Mouse (Mus musculus): ENCODE results near the gene Gstt4.
"Not testable (repeated sequence)": the region's sequence is repeated elsewhere in the genome, so short reads cannot be mapped to it uniquely, and the experiment has no call there.

Gene Gstt4

GRCm38 (mm10) chr10:75822443-75822842 is at the start of gene Gstt4:
Gene Gstt4 (minus strand): TSS chr10:75822543.
- DNase-seq (ENCODE audit: low spot score in 2 of 2), result no peak

GRCm38 (mm10) chr10:75861587-75861986 is 39.2 kb upstream of the Gstt4 start:
- no peak for DNase-seq (ENCODE audit: low spot score in 2 of 2)

GRCm38 (mm10) chr10:75860746-75861145 is 38.4 kb upstream of the Gstt4 start:
- no peak for DNase-seq (ENCODE audit: low spot score in 2 of 2)

GRCm38 (mm10) chr10:75859786-75860470 is 37.6 kb upstream of the Gstt4 start, which contains the start of gene Mif:
Gene Mif (minus strand): TSS chr10:75860240.
- peak; percentile 72 to 78 for DNase-seq (ENCODE audit: low spot score in 2 of 2)

- DNase-seq (ENCODE audit: low spot score in 2 of 2), result peak; percentile 37 to 38
Observed at GRCm38 (mm10) chr10:75859107-75859746, 36.9 kb upstream of the Gstt4 start.

GRCm38 (mm10) chr10:75857598-75857997 is 35.3 kb upstream of the Gstt4 start:
- DNase-seq (ENCODE audit: low spot score in 2 of 2), result no peak

GRCm38 (mm10) chr10:75856976-75857375 is 34.6 kb upstream of the Gstt4 start:
- no peak for DNase-seq (ENCODE audit: low spot score in 2 of 2)

- no peak for DNase-seq (ENCODE audit: low spot score in 2 of 2)
Observed at GRCm38 (mm10) chr10:75856155-75856907, 34.0 kb upstream of the Gstt4 start.

- DNase-seq (ENCODE audit: low spot score in 2 of 2), result no peak
Observed at GRCm38 (mm10) chr10:75855416-75855981, 33.2 kb upstream of the Gstt4 start.

GRCm38 (mm10) chr10:75854791-75855190 is 32.4 kb upstream of the Gstt4 start:
- no peak for DNase-seq (ENCODE audit: low spot score in 2 of 2)

GRCm38 (mm10) chr10:75854096-75854495 is 31.8 kb upstream of the Gstt4 start:
- no peak for DNase-seq (ENCODE audit: low spot score in 2 of 2)

GRCm38 (mm10) chr10:75853452-75853851 is 31.1 kb upstream of the Gstt4 start:
- DNase-seq (ENCODE audit: low spot score in 2 of 2), result peak; percentile 62 to 75

- DNase-seq (ENCODE audit: low spot score in 2 of 2), result no peak
Observed at GRCm38 (mm10) chr10:75852539-75853125, 30.3 kb upstream of the Gstt4 start.

GRCm38 (mm10) chr10:75851681-75852080 is 29.3 kb upstream of the Gstt4 start:
- no peak for DNase-seq (ENCODE audit: low spot score in 2 of 2)

GRCm38 (mm10) chr10:75851076-75851475 is 28.7 kb upstream of the Gstt4 start:
- DNase-seq (ENCODE audit: low spot score in 2 of 2), result no peak

- DNase-seq (ENCODE audit: low spot score in 2 of 2), result no peak
Observed at GRCm38 (mm10) chr10:75848382-75848781, 26.0 kb upstream of the Gstt4 start.

- DNase-seq (ENCODE audit: low spot score in 2 of 2), result no peak
Observed at GRCm38 (mm10) chr10:75845306-75845930, 23.1 kb upstream of the Gstt4 start.

GRCm38 (mm10) chr10:75844800-75845199 is 22.5 kb upstream of the Gstt4 start:
- no peak for DNase-seq (ENCODE audit: low spot score in 2 of 2)

GRCm38 (mm10) chr10:75843898-75844297 is 21.6 kb upstream of the Gstt4 start:
- not testable (repeated sequence) for DNase-seq (ENCODE audit: low spot score in 2 of 2)

GRCm38 (mm10) chr10:75839092-75839491 is 16.7 kb upstream of the Gstt4 start:
- no peak for DNase-seq (ENCODE audit: low spot score in 2 of 2)

GRCm38 (mm10) chr10:75837248-75837759 is 15.0 kb upstream of the Gstt4 start, which contains the start of gene Gstt2:
Gene Gstt2 (minus strand): TSS chr10:75837424.
- peak; percentile 85 to 88 for DNase-seq (ENCODE audit: low spot score in 2 of 2)
